Comparison of ENCODE assay signal across 8 mouse cellular contexts in the genomic region with DNA sequence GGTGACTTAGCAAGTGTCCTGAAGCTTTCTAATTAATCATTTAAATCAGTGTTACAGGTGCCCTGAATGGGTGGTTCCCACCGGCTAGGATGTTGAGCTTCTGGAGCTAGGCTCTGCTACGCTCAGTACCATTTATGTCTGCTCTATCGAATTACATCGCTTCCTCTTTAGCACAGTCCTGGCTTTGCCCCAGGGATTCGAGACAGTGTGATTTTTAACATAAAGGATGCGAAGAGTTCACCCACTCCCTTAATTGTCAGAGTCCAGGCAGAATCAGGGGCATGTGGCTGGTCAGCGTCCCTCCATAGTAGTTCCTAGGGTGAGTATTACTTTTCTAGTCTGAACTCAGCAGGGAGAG. TPM values are rescaled to one million over a fixed set of nuclear protein-coding genes. Genes with fewer than 3 reads are reported as not detected.
A peak's percentile ranks its signal among the peaks of the same experiment; 100 is the strongest.
DNase-seq lines count a peak whose midpoint lies in the region; ATAC-seq and TF ChIP-seq lines count a peak whose summit lies in the region.

No protein-coding gene starts in this region.

- WGBS in liver, embryonic 16.5 days (ENCODE audit: insufficient replicate concordance), result 24% methylated on average over 7 of the region's 7 CpGs
- WGBS in stomach, postnatal 0 days, result 22% methylated on average over 7 of the region's 7 CpGs

- no peak overlapping the region for H3K27ac ChIP-seq in liver, embryonic 16.5 days (ENCODE audit: low read length)
- no peak overlapping the region for H3K27ac ChIP-seq in stomach, postnatal 0 days (replicated peaks)

- ATAC-seq in frontal cortex, adult (ENCODE audit: low TSS enrichment), result peak; percentile 55; the same call in 1 of the 2 replicates
- no peak for ATAC-seq in liver, embryonic 16.5 days (ENCODE audit: low read depth)
- no peak for ATAC-seq in stomach, postnatal 0 days (ENCODE audit: low FRiP score, low TSS enrichment)
- no peak for ATAC-seq in CD4-positive, CD25-positive, alpha-beta regulatory T cell, adult 4 months

- TF ChIP-seq EP300 in stomach, postnatal 0 days (optimal IDR thresholded peaks at IDR 0.05), result no peak

- peak overlapping the region; percentile 23; the same call in 1 of the 2 replicates for H3K4me2 ChIP-seq in liver, embryonic 16.5 days (ENCODE audit: low read depth, low read length)
- peak overlapping the region; percentile 42 for H3K4me2 ChIP-seq in stomach, postnatal 0 days (replicated peaks; ENCODE audit: low read depth)

- no peak for DNase-seq in frontal cortex, postnatal 25 days (ENCODE audit: low spot score in 2 of 2)
- peak; percentile 45 for DNase-seq in right cerebral cortex, postnatal 25 days
- no peak for DNase-seq in right cerebral cortex, postnatal 14 days
- no peak for DNase-seq in stomach, postnatal 0 days (ENCODE audit: low spot score)
- DNase-seq in kidney, adult 11 months, result no peak

- no peak overlapping the region for H3K9ac ChIP-seq in liver, embryonic 16.5 days (ENCODE audit: low read depth, low read length)
- no peak overlapping the region for H3K9ac ChIP-seq in stomach, postnatal 0 days (ENCODE audit: low read length)

- peaks cover 15% of the 10 kb centered on the region for H3K27me3 ChIP-seq in liver, embryonic 16.5 days (ENCODE audit: control insufficient read depth, insufficient read depth, low read depth, low read length)
- H3K27me3 ChIP-seq in stomach, postnatal 0 days (ENCODE audit: control insufficient read depth, insufficient read depth, low read length), result no peaks in the 10 kb centered on the region

- H3K9me3 ChIP-seq in liver, embryonic 16.5 days (replicated peaks; ENCODE audit: control insufficient read depth, low read length), result no peaks in the 10 kb centered on the region
- H3K9me3 ChIP-seq in stomach, postnatal 0 days (ENCODE audit: control insufficient read depth, low read length), result no peaks in the 10 kb centered on the region

- no peak for TF ChIP-seq CTCF in stomach, postnatal 0 days (IDR thresholded peaks at IDR 0.05; ENCODE audit: low read depth)

- no peak overlapping the region for H3K4me3 ChIP-seq in liver, embryonic 16.5 days (ENCODE audit: low read depth, low read length)
- H3K4me3 ChIP-seq in stomach, postnatal 0 days (ENCODE audit: low read depth, low read length), result no peak overlapping the region

- no peaks in the 10 kb centered on the region; the same call in 1 of the 2 replicates for H3K4me1 ChIP-seq in liver, embryonic 16.5 days (ENCODE audit: control insufficient read depth, low read depth, low read length)
- H3K4me1 ChIP-seq in stomach, postnatal 0 days (replicated peaks; ENCODE audit: control insufficient read depth, insufficient read depth), result no peaks in the 10 kb centered on the region

- H3K36me3 ChIP-seq in liver, embryonic 16.5 days (ENCODE audit: control insufficient read depth, insufficient read depth), result no peaks in the 10 kb centered on the region
- H3K36me3 ChIP-seq in stomach, postnatal 0 days (ENCODE audit: control insufficient read depth, insufficient read depth, low read length), result no peaks in the 10 kb centered on the region

RNA-seq across cellular contexts. Expression of a gene that starts 29.2 kb away (rescaled TPM):
- polyA plus RNA-seq in liver, embryonic 16.5 days (2015; fragmentation: Nextera tagmentation; extraction: Ambion mirVana), result 19.6 and 20.2 TPM in 2 replicates
- 37.7 and 38.6 TPM in 2 replicates for polyA plus RNA-seq in stomach, postnatal 0 days (2015; fragmentation: Nextera tagmentation; extraction: Ambion mirVana)
- polyA plus RNA-seq in CD4-positive, CD25-positive, alpha-beta regulatory T cell, adult 4 months (2017; shearing (Covaris generic)), result 10 to 100 TPM; 24.8 to 39.1 TPM

RNA-seq across cellular contexts. Expression of a gene that starts 39.7 kb away (rescaled TPM):
- polyA plus RNA-seq in liver, embryonic 16.5 days (2015; fragmentation: Nextera tagmentation; extraction: Ambion mirVana), result 143 and 159 TPM in 2 replicates
- polyA plus RNA-seq in stomach, postnatal 0 days (2015; fragmentation: Nextera tagmentation; extraction: Ambion mirVana), result 270 and 275 TPM in 2 replicates
- polyA plus RNA-seq in CD4-positive, CD25-positive, alpha-beta regulatory T cell, adult 4 months (2017; shearing (Covaris generic)), result 1,000 to 10,000 TPM; 1,309 to 1,442 TPM
